Mouse (Mus musculus) small intestine, adult 2 months (tissue): ENCODE data around the gene Irf3. TPM values are rescaled to one million over a fixed set of nuclear protein-coding genes. Genes with fewer than 3 reads are reported as not detected.

ENCODE experiments used
- H3K27ac ChIP-seq: fragments of 200-500 bp; 2 replicates; pipeline ENCODE4 v1.5.1; 2012; ENCODE audit warnings: low read depth, low read length, control low read depth, inconsistent platforms; ENCODE audit not compliant: insufficient read depth
- H3K27me3 ChIP-seq: fragments of 200-500 bp; 2 replicates; pipeline ENCODE4 v1.6.1; 2012; ENCODE audit warnings: mild to moderate bottlenecking, moderate library complexity, low read length, inconsistent platforms; ENCODE audit not compliant: control insufficient read depth, insufficient read depth
- H3K36me3 ChIP-seq: fragments of 200-500 bp; 2 replicates; pipeline ENCODE4 v1.6.1; 2012; ENCODE audit warnings: mild to moderate bottlenecking, low read length, control low read depth, inconsistent platforms; ENCODE audit not compliant: control insufficient read depth, insufficient read depth
- H3K4me1 ChIP-seq: fragments of 200-500 bp; 2 replicates; pipeline ENCODE4 v1.6.1; 2012; ENCODE audit warnings: low read length, inconsistent platforms, mixed read lengths; ENCODE audit not compliant: control insufficient read depth, insufficient read depth, insufficient read length
- H3K4me3 ChIP-seq: fragments of 200-500 bp; 2 replicates; pipeline ENCODE4 v1.5.1; 2012; ENCODE audit warnings: low read depth, mild to moderate bottlenecking, control low read depth, inconsistent platforms, low read length, moderate library complexity
- CTCF ChIP-seq: fragments of 200-500 bp; IDR thresholded peaks from 2 replicates; pipeline ENCODE4 v1.5.1; 2012; ENCODE audit warnings: low read depth, mild to moderate bottlenecking, control low read depth, inconsistent platforms, low read length, moderate library complexity, mixed read lengths; ENCODE audit not compliant: insufficient replicate concordance, insufficient read length; ENCODE audit errors: extremely low read depth
- POLR2A ChIP-seq: fragments of 200-500 bp; IDR thresholded peaks from 2 replicates; pipeline ENCODE4 v1.6.1; 2012; ENCODE audit warnings: low read depth, mild to moderate bottlenecking, control low read depth, inconsistent platforms, low read length, moderate library complexity
- WGBS: fragments of 180-500 bp; shearing (Covaris S2); methylation state at CpG from one replicate; pipeline ENCODE4 v1.1.7; 2018; 5-methylcytosine and 5-hydroxymethylcytosine counted together
- polyA plus RNA-seq: library from polyadenylated mRNA; depleted of rRNA; stranded (reverse); fragments of >200 nt; gene quantifications from 2 replicates; pipeline ENCODE4 v1.2.3, GENCODE M21; 2012

The Irf3 gene
- polyA plus RNA-seq, 1 experiment: 91.0 TPM

DNA sequence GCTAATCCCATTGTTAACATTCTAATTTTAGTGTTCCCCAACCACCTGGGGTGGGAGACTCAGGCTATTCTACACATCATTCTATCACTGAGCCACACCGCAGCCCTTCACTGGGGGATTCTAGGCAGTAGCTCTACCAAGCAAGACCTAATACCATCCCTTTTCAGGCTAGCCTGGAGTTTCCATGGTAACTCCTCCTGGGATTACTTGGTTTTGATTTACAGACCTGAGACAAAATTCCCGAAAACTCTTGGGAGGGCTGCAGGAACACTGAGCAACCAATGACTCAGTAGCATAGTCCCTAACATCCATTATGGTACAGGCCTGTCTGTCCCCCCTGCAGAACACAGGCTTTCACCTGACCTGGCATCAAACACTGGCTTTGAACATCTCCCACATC lies 28.8 kb downstream of the Irf3 start:
- H3K27ac ChIP-seq: no peak overlapping the region
- 80% methylated on average over 2 of the region's 2 CpGs for WGBS
- H3K4me1 ChIP-seq: no peaks in the 10 kb centered on the region; the same call in 1 of the 2 replicates
- H3K4me3 ChIP-seq: no peak overlapping the region
- H3K27me3 ChIP-seq: no peaks in the 10 kb centered on the region
- H3K36me3 ChIP-seq: peaks cover 28% of the 10 kb centered on the region
- TF ChIP-seq POLR2A (no peak), CTCF (no peak)

DNA sequence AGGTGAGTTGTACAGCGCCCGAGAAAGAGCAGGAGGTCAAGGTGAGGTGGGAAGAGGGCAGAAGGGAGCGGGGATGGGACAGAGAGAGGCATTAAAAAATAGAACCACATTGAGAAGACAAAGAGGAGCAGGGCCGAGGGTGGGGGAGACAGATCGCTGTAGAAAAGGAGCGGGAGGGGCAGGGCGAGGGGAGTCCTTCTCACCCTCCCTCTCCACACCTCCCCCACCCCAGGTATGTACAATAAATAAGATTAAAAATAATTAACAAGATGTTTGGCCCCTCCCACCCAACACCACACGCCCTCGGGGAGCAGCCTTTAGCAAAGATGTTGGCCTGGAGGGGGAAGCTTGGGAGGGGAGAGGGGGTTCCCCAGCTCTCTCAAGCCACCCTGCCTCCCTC lies 30.3 kb downstream of the Irf3 start:
- peaks cover 33% of the 10 kb centered on the region for H3K36me3 ChIP-seq
- WGBS: 82% methylated on average over 9 of the region's 9 CpGs

DNA sequence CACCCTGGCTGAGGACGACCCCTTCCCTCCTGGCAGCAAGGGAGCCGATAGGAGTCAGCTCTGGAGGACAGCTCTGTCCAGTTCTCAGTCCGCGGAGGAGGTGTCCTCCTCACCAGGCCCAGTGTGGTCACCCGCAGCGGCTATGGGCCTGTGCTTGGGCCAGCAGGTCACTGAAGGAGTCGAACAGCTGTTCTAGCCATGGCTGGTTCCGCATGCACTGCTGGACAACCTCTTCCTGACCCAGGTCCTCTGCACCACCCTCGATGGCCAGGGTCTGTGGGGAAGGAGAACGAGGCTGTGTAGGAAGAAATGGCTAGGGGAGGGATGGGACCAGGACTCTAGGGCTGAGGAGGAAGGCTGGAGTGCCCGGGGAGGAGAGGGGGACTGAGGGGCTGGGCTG lies 30.9 kb downstream of the Irf3 start:
- Histone ChIP-seq H3K4me1 (no peaks in the 10 kb centered on the region; the same call in 1 of the 2 replicates), H3K27me3 (no peaks in the 10 kb centered on the region), H3K4me3 (no peak overlapping the region), H3K27ac (no peak overlapping the region), H3K36me3 (peaks cover 37% of the 10 kb centered on the region)
- 89% methylated on average over 11 of the region's 11 CpGs for WGBS
- TF ChIP-seq CTCF (no peak), POLR2A (no peak)

More for the DNA sequence above, 30.3 kb downstream of the Irf3 start:
- Histone ChIP-seq H3K27me3 (no peaks in the 10 kb centered on the region), H3K4me3 (no peak overlapping the region), H3K4me1 (no peaks in the 10 kb centered on the region; the same call in 1 of the 2 replicates), H3K27ac (no peak overlapping the region)
- TF ChIP-seq POLR2A (no peak), CTCF (no peak)

DNA sequence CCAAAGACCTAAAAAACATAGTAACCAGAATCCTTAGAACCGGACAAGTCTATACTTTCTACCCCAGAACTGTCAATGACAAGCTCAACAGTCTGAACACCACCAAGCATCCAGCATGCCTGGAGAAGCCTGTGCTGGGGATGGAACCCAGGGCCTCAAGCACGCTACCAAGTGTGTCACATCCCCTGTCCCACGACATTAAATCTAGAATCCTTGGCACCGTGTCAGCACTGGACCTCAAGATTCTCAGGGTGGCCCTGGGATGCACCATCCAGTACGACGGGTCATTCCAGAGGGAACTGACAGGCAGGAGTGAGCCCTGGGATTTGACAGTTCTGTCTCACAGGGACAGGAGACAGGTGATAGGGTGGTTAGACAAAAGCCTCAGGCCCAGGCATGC lies 32.5 kb downstream of the Irf3 start:
- TF ChIP-seq CTCF (no peak), POLR2A (no peak)
- Histone ChIP-seq H3K36me3 (peaks cover 51% of the 10 kb centered on the region), H3K4me3 (no peak overlapping the region), H3K27ac (no peak overlapping the region), H3K27me3 (no peaks in the 10 kb centered on the region), H3K4me1 (no peaks in the 10 kb centered on the region; the same call in 1 of the 2 replicates)
- 86% methylated on average over 6 of the region's 6 CpGs for WGBS

DNA sequence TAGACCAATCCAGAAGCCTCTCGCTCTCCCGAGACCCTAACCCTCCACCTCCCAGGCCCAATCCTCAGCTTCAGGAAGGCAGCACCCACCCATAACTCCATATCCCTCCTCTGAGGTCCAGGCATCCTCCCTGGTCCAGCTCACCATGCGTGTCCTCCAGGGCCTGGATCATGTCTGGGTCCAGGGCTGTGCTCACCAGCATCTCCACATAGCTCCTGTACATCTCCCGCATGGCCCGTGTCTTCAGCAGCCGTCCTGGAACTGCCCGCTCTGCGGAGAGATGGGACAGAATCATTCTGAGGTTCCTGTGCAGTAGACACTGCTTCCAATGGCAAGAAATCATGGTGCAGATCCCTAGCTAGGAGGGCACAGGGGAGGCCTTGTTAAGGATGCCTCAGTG lies 33.4 kb downstream of the Irf3 start:
- Histone ChIP-seq H3K4me3 (no peak overlapping the region), H3K36me3 (peaks cover 53% of the 10 kb centered on the region), H3K27ac (no peak overlapping the region), H3K4me1 (no peaks in the 10 kb centered on the region), H3K27me3 (no peaks in the 10 kb centered on the region)
- WGBS: 97% methylated on average over 8 of the region's 8 CpGs
- TF ChIP-seq CTCF (no peak), POLR2A (no peak)

DNA sequence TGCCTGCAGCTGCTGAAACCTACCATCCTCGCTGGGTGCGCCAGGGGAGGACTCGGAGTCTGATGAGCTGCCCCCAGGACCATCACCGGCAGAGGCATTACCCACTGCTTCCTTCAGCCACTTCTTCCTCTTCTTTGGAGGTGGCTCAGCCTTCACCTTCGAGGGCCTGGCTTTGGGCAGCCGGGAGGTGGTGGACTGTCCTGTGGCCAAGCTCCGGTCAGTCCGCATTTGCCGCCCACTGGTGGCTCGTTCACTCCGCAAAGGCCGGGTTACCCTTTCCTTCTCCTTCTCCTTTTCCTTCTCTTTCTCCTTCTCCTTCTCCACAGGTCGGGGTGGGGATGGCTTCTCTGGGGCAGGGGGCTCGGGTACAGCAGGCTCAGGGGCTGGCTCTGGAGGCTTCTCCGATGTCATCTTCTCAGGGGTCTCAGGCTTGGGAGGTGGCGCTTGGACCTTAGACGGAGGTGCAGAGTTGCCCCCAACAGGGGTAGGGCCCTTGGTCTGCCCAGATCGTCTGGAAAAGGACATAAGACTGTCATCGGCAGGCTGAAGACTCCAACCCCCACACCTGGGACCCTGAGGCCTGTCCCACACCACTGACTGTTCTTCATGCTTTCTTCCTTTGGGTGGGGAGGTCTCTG lies 36.4 kb downstream of the Irf3 start:
- Histone ChIP-seq H3K4me3 (no peak overlapping the region), H3K27ac (no peak overlapping the region), H3K36me3 (peaks cover 42% of the 10 kb centered on the region), H3K27me3 (no peaks in the 10 kb centered on the region), H3K4me1 (no peaks in the 10 kb centered on the region)
- no peak for TF ChIP-seq CTCF
- 94% methylated on average over 19 of the region's 19 CpGs for WGBS

DNA sequence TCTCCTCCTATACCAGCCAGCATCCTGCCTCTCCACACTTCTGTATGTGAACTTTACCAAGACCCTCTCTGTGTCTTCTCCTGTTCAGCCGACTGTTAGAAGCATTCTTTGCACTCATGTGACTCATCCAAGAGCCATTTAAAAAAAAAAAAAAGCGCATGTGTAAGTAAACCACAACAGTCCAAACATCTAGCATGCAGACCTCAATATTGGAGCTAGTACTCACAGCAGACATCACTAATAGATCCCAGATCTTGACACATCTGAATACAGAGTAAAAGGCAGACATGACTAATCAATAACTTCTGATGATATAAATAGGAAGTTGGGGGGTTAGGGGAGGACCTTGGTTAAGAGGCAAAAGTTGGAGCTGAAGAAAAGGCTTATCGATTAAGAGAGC lies 38.2 kb downstream of the Irf3 start:
- peaks cover 34% of the 10 kb centered on the region for H3K36me3 ChIP-seq
- 80% methylated on average over 3 of the region's 3 CpGs for WGBS

DNA sequence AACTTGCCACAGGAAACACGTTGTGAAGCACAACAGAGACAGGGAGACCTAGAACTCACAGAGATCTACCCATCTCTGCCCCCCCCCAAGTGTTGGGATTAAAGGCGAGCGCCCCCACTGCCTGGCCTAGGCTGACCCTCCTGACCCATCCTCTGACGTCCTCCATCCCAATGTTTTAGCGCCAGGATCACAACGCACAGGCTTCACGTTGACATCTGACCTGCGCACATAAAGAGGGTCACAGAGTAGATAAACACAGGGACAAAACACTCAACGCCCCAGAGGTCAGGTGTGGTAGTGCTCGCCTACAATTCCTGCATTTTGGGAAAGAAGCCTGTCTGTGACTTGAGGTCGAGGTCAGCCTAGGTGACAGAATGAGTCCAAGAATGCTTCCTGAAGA lies 39.3 kb downstream of the Irf3 start:
- Histone ChIP-seq H3K36me3 (peaks cover 40% of the 10 kb centered on the region), H3K27me3 (no peaks in the 10 kb centered on the region), H3K4me1 (no peaks in the 10 kb centered on the region), H3K4me3 (no peak overlapping the region), H3K27ac (no peak overlapping the region)
- 84% methylated on average over 11 of the region's 11 CpGs for WGBS
- TF ChIP-seq CTCF (no peak), POLR2A (no peak)

More for the DNA sequence above, 38.2 kb downstream of the Irf3 start:
- Histone ChIP-seq H3K4me1 (no peaks in the 10 kb centered on the region), H3K4me3 (no peak overlapping the region), H3K27me3 (no peaks in the 10 kb centered on the region), H3K27ac (no peak overlapping the region)
- TF ChIP-seq POLR2A (no peak), CTCF (no peak)
